Mouse (Mus musculus): ENCODE data around the gene Tppp. TPM values are rescaled to one million over a fixed set of nuclear protein-coding genes. Genes with fewer than 3 reads are reported as not detected.

Gene Tppp
- polyA plus RNA-seq, 1 experiment from 2014 or later: 0.40 TPM

- Histone ChIP-seq H3K27ac (replicated peaks) (no peak overlapping the region), H3K9me3 (replicated peaks) (no peaks in the 10 kb centered on the region), H3K4me3 (replicated peaks) (no peak overlapping the region), H3K4me2 (no peak overlapping the region), H3K27me3 (no peaks in the 10 kb centered on the region), H3K36me3 (replicated peaks) (no peaks in the 10 kb centered on the region), H3K4me1 (replicated peaks) (no peaks in the 10 kb centered on the region; the same call in 1 of the 2 replicates), H3K9ac (no peak overlapping the region)
- WGBS (ENCODE audit: insufficient replicate concordance): 49% methylated on average over 4 of the region's 4 CpGs
- ATAC-seq (ENCODE audit: insufficient read depth): peak; percentile 45; the same call in 1 of the 2 replicates
Measured at GRCm38 (mm10) chr13:74025151-74026081, 16.2 kb downstream of the Tppp start.

- Histone ChIP-seq H3K27me3 (no peaks in the 10 kb centered on the region), H3K4me1 (replicated peaks) (no peaks in the 10 kb centered on the region; the same call in 1 of the 2 replicates), H3K36me3 (replicated peaks) (no peaks in the 10 kb centered on the region), H3K9ac (no peak overlapping the region), H3K27ac (replicated peaks) (no peak overlapping the region), H3K4me2 (no peak overlapping the region), H3K4me3 (replicated peaks) (no peak overlapping the region), H3K9me3 (replicated peaks) (no peaks in the 10 kb centered on the region)
- 27% methylated on average over 2 of the region's 2 CpGs for WGBS (ENCODE audit: insufficient replicate concordance)
- ATAC-seq (ENCODE audit: insufficient read depth): 0 out of 2 replicates have a peak, but pooled peaks have one; percentile 33
Measured at GRCm38 (mm10) chr13:74026215-74026614, 17.0 kb downstream of the Tppp start.

GRCm38 (mm10) chr13:74028116-74028515 lies 18.9 kb downstream of the Tppp start:
- Histone ChIP-seq H3K36me3 (replicated peaks) (no peaks in the 10 kb centered on the region), H3K4me3 (replicated peaks) (no peak overlapping the region), H3K9ac (no peak overlapping the region), H3K27ac (replicated peaks) (no peak overlapping the region), H3K4me1 (replicated peaks) (no peaks in the 10 kb centered on the region; the same call in 1 of the 2 replicates), H3K27me3 (no peaks in the 10 kb centered on the region), H3K4me2 (no peak overlapping the region), H3K9me3 (replicated peaks) (no peaks in the 10 kb centered on the region)
- 55% methylated on average over 2 of the region's 2 CpGs for WGBS (ENCODE audit: insufficient replicate concordance)
- no peak for ATAC-seq (ENCODE audit: insufficient read depth)

GRCm38 (mm10) chr13:74029013-74029412 lies 19.8 kb downstream of the Tppp start:
- no peak overlapping the region for H3K27ac ChIP-seq (replicated peaks)
- 38% methylated on average over 2 of the region's 2 CpGs for WGBS (ENCODE audit: insufficient replicate concordance)

GRCm38 (mm10) chr13:74030691-74031090 lies 21.5 kb downstream of the Tppp start:
- H3K27me3 ChIP-seq: no peaks in the 10 kb centered on the region
- WGBS (ENCODE audit: insufficient replicate concordance): 74% methylated on average over 7 of the region's 7 CpGs

More at GRCm38 (mm10) chr13:74029013-74029412, 19.8 kb downstream of the Tppp start:
- no peaks in the 10 kb centered on the region for H3K27me3 ChIP-seq
- no peak for ATAC-seq (ENCODE audit: insufficient read depth)
- H3K9me3 ChIP-seq (replicated peaks): no peaks in the 10 kb centered on the region
- no peak overlapping the region for H3K4me3 ChIP-seq (replicated peaks)
- H3K4me1 ChIP-seq (replicated peaks): no peaks in the 10 kb centered on the region; the same call in 1 of the 2 replicates
- H3K36me3 ChIP-seq (replicated peaks): no peaks in the 10 kb centered on the region
- no peak overlapping the region for H3K9ac ChIP-seq
- no peak overlapping the region for H3K4me2 ChIP-seq

GRCm38 (mm10) chr13:74031133-74031532 lies 21.9 kb downstream of the Tppp start:
- ATAC-seq (ENCODE audit: insufficient read depth): no peak
- Histone ChIP-seq H3K36me3 (replicated peaks) (peaks cover 3% of the 10 kb centered on the region; the same call in 1 of the 2 replicates), H3K9ac (no peak overlapping the region), H3K4me1 (replicated peaks) (no peaks in the 10 kb centered on the region; the same call in 1 of the 2 replicates), H3K27ac (replicated peaks) (no peak overlapping the region), H3K27me3 (no peaks in the 10 kb centered on the region), H3K4me2 (no peak overlapping the region), H3K4me3 (replicated peaks) (no peak overlapping the region), H3K9me3 (replicated peaks) (no peaks in the 10 kb centered on the region)
- WGBS (ENCODE audit: insufficient replicate concordance): 75% methylated on average over 8 of the region's 8 CpGs

More at GRCm38 (mm10) chr13:74030691-74031090, 21.5 kb downstream of the Tppp start:
- ATAC-seq (ENCODE audit: insufficient read depth): no peak
- H3K9ac ChIP-seq: no peak overlapping the region
- H3K4me2 ChIP-seq: no peak overlapping the region
- H3K4me1 ChIP-seq (replicated peaks): no peaks in the 10 kb centered on the region; the same call in 1 of the 2 replicates
- no peaks in the 10 kb centered on the region for H3K9me3 ChIP-seq (replicated peaks)
- H3K27ac ChIP-seq (replicated peaks): no peak overlapping the region
- peaks cover 1% of the 10 kb centered on the region; the same call in 1 of the 2 replicates for H3K36me3 ChIP-seq (replicated peaks)
- H3K4me3 ChIP-seq (replicated peaks): no peak overlapping the region

GRCm38 (mm10) chr13:74034756-74035155 lies 25.5 kb downstream of the Tppp start:
- Histone ChIP-seq H3K4me1 (replicated peaks) (no peaks in the 10 kb centered on the region), H3K4me2 (no peak overlapping the region), H3K9me3 (replicated peaks) (no peaks in the 10 kb centered on the region), H3K9ac (no peak overlapping the region), H3K36me3 (replicated peaks) (peaks cover 20% of the 10 kb centered on the region), H3K27me3 (no peaks in the 10 kb centered on the region), H3K4me3 (replicated peaks) (no peak overlapping the region), H3K27ac (replicated peaks) (no peak overlapping the region)
- no peak for ATAC-seq (ENCODE audit: insufficient read depth)
- WGBS (ENCODE audit: insufficient replicate concordance): 76% methylated on average over 2 of the region's 2 CpGs

GRCm38 (mm10) chr13:74035776-74036175 lies 26.6 kb downstream of the Tppp start:
- no peak overlapping the region for H3K4me2 ChIP-seq
- H3K27ac ChIP-seq (replicated peaks): no peak overlapping the region
- H3K9me3 ChIP-seq (replicated peaks): no peaks in the 10 kb centered on the region
- peaks cover 26% of the 10 kb centered on the region for H3K36me3 ChIP-seq (replicated peaks)
- no peak overlapping the region for H3K9ac ChIP-seq
- no peak overlapping the region for H3K4me3 ChIP-seq (replicated peaks)
- H3K27me3 ChIP-seq: no peaks in the 10 kb centered on the region
- WGBS (ENCODE audit: insufficient replicate concordance): 77% methylated on average over 2 of the region's 2 CpGs
- no peak for ATAC-seq (ENCODE audit: insufficient read depth)
- H3K4me1 ChIP-seq (replicated peaks): no peaks in the 10 kb centered on the region

GRCm38 (mm10) chr13:74039926-74040325 lies 30.7 kb downstream of the Tppp start:
- Histone ChIP-seq H3K9me3 (replicated peaks) (no peaks in the 10 kb centered on the region), H3K27ac (replicated peaks) (no peak overlapping the region), H3K4me3 (replicated peaks) (no peak overlapping the region), H3K4me1 (replicated peaks) (no peaks in the 10 kb centered on the region), H3K9ac (no peak overlapping the region), H3K4me2 (no peak overlapping the region), H3K27me3 (no peaks in the 10 kb centered on the region), H3K36me3 (replicated peaks) (peaks cover 46% of the 10 kb centered on the region)
- WGBS (ENCODE audit: insufficient replicate concordance): 63% methylated on average over 3 of the region's 3 CpGs
- no peak for ATAC-seq (ENCODE audit: insufficient read depth)

- no peak for ATAC-seq (ENCODE audit: insufficient read depth)
Measured at GRCm38 (mm10) chr13:74056194-74056593, 47.0 kb downstream of the Tppp start.

GRCm38 (mm10) chr13:74058081-74058480 lies 48.9 kb downstream of the Tppp start:
- Histone ChIP-seq H3K9me3 (replicated peaks) (no peaks in the 10 kb centered on the region), H3K27ac (replicated peaks) (no peak overlapping the region), H3K4me3 (replicated peaks) (no peak overlapping the region), H3K36me3 (replicated peaks) (peaks cover 14% of the 10 kb centered on the region), H3K4me2 (no peak overlapping the region), H3K9ac (no peak overlapping the region), H3K4me1 (replicated peaks) (peaks cover 17% of the 10 kb centered on the region), H3K27me3 (no peaks in the 10 kb centered on the region)
- 92% methylated on average over 9 of the region's 9 CpGs for WGBS (ENCODE audit: insufficient replicate concordance)
- ATAC-seq (ENCODE audit: insufficient read depth): no peak

More at GRCm38 (mm10) chr13:74056194-74056593, 47.0 kb downstream of the Tppp start:
- peaks cover 7% of the 10 kb centered on the region for H3K4me1 ChIP-seq (replicated peaks)
- 61% methylated on average over 1 of the region's 1 CpGs for WGBS (ENCODE audit: insufficient replicate concordance)
- no peak overlapping the region for H3K4me2 ChIP-seq
- no peaks in the 10 kb centered on the region for H3K9me3 ChIP-seq (replicated peaks)
- no peak overlapping the region for H3K9ac ChIP-seq
- peaks cover 19% of the 10 kb centered on the region for H3K36me3 ChIP-seq (replicated peaks)
- no peak overlapping the region for H3K27ac ChIP-seq (replicated peaks)
- H3K27me3 ChIP-seq: no peaks in the 10 kb centered on the region
- no peak overlapping the region for H3K4me3 ChIP-seq (replicated peaks)
